Mouse (Mus musculus): Measurements from ENCODE around the gene Lpar2. TPM values are rescaled to one million over a fixed set of nuclear protein-coding genes. Genes with fewer than 3 reads are reported as not detected.

The Lpar2 gene
- polyA plus RNA-seq, 1 experiment, result 1.0 TPM

DNA sequence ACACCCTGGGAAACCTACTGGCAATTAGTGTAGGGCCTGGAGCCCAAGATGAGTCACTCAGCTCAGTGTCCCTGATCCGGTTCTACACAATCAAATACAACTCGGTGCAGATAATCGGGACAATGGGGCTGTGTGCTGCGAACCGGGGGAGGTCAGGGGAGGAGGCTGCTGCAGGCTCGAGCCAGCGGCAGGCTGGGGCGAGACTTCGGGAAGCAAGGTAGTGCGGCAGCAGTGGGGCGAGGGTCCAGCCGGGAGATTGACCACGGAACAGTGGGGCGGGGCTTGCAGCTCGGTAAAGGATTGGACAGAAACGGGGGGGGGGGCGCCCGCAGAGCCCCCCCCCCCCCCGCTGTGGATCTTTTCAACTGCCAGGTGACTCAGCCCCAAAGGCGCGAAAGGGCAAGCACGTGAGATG is 251 bp upstream of the Lpar2 start:
- H3K4me3 ChIP-seq (ENCODE audit: insufficient read depth, low read length), result peak overlapping the region; percentile 22
- TF ChIP-seq POLR2A (IDR thresholded peaks at IDR 0.05; ENCODE audit: borderline replicate concordance, low read depth, low read length) (no peak), CTCF (IDR thresholded peaks at IDR 0.05; ENCODE audit: low read depth, low read length) (no peak)
- no peaks in the 10 kb centered on the region for H3K4me1 ChIP-seq (ENCODE audit: control insufficient read depth, insufficient read depth, low read length)
- no peak overlapping the region for H3K27ac ChIP-seq (ENCODE audit: insufficient read depth, low read depth, low read length)

DNA sequence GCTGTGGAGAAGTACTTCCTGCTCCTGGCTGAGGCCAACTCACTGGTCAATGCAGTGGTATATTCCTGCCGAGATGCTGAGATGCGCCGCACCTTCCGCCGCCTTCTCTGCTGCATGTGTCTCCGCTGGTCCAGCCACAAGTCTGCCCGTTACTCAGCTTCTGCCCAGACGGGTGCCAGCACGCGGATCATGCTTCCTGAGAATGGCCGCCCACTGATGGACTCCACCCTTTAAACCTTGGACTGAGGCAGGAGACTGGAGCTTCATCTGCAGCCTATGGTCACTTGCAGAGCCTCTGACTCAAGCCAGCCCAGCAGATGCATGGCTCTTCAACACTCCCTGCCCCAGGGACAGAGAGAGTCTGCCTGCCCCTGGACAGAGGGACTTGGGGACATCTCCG is 4.1 kb downstream of the Lpar2 start:
- H3K4me3 ChIP-seq (ENCODE audit: insufficient read depth, low read length), result no peak overlapping the region
- H3K4me1 ChIP-seq (ENCODE audit: control insufficient read depth, insufficient read depth, low read length), result peaks cover 6% of the 10 kb centered on the region
- H3K27ac ChIP-seq (ENCODE audit: insufficient read depth, low read depth, low read length), result no peak overlapping the region
- TF ChIP-seq POLR2A (IDR thresholded peaks at IDR 0.05; ENCODE audit: borderline replicate concordance, low read depth, low read length), result no peak
- TF ChIP-seq CTCF (IDR thresholded peaks at IDR 0.05; ENCODE audit: low read depth, low read length), result no peak

DNA sequence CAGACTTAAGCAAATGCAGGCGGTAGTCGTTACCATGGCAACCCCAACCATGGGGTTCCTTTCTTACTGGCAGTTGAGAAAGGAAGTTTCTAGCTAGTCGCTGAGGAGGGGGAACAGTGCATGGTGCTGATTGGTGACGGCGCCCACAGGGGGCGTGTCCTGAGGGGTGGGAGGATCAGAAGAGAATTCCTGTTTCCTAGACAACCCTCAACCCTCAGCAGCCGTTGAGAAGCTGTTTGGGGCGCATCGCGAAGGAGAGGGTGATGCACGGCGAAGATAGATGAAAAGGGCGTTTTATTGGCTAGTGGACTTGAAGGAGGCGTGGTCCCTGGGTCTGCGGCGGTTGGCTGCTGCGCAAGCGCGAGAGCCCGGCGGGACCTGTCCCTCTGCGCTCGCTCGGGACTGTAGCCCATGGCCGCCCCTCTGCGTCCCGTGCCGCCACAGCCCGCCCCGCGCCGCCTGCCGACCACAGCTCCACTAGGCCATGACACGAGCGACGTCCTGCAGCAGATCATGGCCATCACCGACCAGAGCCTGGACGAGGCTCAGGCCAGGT is 10.1 kb downstream of the Lpar2 start, which contains the start of gene Pbx4:
TSS of gene Pbx4 (plus strand) at position 194 of the 556 bp plus-strand sequence.
- peak within 1 kb of the TSS; percentile 82 for H3K4me3 ChIP-seq (ENCODE audit: insufficient read depth, low read length)
- TF ChIP-seq CTCF (IDR thresholded peaks at IDR 0.05; ENCODE audit: low read depth, low read length) (no peak), POLR2A (IDR thresholded peaks at IDR 0.05; ENCODE audit: borderline replicate concordance, low read depth, low read length) (no peak)
- H3K27ac ChIP-seq (ENCODE audit: insufficient read depth, low read depth, low read length), result no peak within 1 kb of the TSS
- H3K4me1 ChIP-seq (ENCODE audit: control insufficient read depth, insufficient read depth, low read length), result peaks cover 18% of the 10 kb centered on the region

DNA sequence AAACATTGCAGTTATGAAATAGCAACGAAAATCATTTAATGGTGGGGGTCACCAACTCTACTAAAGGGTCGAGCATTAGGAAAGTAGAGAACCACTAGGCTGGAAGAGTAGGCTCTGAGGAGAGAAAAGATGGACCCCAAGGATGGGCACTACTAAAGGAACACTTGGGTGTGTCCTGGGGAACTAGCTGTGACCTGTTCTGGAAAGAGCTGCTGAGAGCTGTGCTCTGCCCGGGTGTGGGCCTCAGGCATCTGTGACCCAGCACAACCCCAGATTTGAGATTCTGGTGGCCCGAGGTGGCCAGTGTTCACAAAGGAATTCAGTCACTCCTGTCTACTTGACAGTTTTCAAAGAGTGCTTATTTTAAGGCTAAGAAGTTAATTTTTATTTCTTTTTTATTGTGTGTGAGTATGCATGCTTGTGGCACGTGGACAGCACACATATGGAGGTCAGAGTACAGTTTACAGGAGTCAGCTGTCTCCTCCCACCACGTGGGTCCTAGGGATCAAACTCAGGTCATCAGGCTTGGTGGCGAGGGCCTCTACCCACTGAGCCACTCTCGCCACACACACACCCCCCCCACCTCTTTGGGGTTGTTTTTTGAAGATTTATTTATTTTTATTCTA is 14.9 kb downstream of the Lpar2 start:
- H3K27ac ChIP-seq (ENCODE audit: insufficient read depth, low read depth, low read length), result no peak overlapping the region
- H3K4me3 ChIP-seq (ENCODE audit: insufficient read depth, low read length), result no peak overlapping the region
- TF ChIP-seq CTCF (IDR thresholded peaks at IDR 0.05; ENCODE audit: low read depth, low read length) (no peak), POLR2A (IDR thresholded peaks at IDR 0.05; ENCODE audit: borderline replicate concordance, low read depth, low read length) (no peak)
- peaks cover 11% of the 10 kb centered on the region for H3K4me1 ChIP-seq (ENCODE audit: control insufficient read depth, insufficient read depth, low read length)

DNA sequence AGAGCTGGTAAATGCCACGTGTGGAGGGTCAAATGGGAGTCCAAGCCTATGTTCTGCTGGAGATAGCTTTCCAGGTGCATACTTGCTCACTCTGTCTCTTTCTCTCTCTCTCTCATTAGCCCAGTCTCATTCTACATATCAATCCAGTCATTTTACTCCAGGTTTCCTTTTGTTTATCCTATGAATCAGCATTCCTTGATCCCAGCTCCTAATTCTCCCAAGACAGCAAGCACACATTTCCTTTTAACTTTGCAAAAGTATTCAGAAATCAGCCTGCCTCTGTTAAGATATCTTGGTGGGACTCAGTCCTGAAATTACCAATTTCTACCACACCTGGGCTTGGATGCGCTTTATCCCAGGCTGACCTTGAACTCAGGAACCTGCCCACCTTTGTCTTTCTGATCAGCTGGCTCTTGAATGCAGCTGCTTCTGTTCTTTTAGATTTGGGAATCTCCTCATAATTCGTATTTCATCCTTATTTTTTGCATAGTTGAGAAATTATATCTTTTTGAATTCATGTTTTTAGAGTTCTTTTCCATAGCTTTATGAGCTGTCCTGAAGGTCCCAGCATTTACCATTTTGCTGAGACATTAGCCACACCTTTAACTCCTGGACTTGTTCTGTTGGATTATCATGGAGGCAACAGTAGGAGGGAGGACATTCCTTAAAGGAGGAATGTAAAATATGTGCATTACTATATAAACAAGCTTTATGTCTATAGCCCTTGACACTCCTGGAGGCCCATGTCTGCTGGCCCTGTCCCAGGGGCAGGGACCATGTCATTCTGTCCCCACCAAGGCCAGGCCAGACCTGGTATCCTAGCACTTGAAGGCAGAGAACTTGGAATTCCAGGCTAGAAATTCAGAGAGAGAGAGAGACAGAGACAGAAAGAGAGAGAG is 25.2 kb downstream of the Lpar2 start:
- TF ChIP-seq CTCF (IDR thresholded peaks at IDR 0.05; ENCODE audit: low read depth, low read length), result no peak
- TF ChIP-seq POLR2A (IDR thresholded peaks at IDR 0.05; ENCODE audit: borderline replicate concordance, low read depth, low read length), result no peak
- Histone ChIP-seq H3K4me1 (ENCODE audit: control insufficient read depth, insufficient read depth, low read length) (peaks cover 58% of the 10 kb centered on the region), H3K4me3 (ENCODE audit: insufficient read depth, low read length) (no peak overlapping the region), H3K27ac (ENCODE audit: insufficient read depth, low read depth, low read length) (no peak overlapping the region)

DNA sequence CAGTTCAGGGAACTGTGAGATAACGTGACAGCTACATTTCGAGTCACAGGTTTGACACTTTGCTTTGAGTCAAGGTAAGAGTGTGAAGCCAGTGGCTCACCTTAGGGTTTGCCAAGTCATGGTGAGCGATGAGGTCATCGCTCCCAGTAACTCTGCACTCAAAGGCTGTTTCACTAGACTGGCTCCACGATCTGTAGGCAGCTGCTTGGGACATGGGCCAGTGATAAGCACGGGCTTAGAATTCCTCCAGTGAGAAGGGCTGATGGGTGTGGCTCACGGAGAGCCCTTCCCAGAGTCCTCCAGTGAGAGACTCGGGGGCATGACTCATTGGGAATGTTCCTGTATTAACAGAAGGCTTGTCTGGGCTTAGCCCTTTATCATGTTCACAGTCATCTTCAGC is 26.7 kb downstream of the Lpar2 start:
- TF ChIP-seq POLR2A (IDR thresholded peaks at IDR 0.05; ENCODE audit: borderline replicate concordance, low read depth, low read length) (no peak), CTCF (IDR thresholded peaks at IDR 0.05; ENCODE audit: low read depth, low read length) (no peak)
- H3K4me3 ChIP-seq (ENCODE audit: insufficient read depth, low read length), result no peak overlapping the region
- peaks cover 46% of the 10 kb centered on the region for H3K4me1 ChIP-seq (ENCODE audit: control insufficient read depth, insufficient read depth, low read length)
- H3K27ac ChIP-seq (ENCODE audit: insufficient read depth, low read depth, low read length), result peak overlapping the region; percentile 71

DNA sequence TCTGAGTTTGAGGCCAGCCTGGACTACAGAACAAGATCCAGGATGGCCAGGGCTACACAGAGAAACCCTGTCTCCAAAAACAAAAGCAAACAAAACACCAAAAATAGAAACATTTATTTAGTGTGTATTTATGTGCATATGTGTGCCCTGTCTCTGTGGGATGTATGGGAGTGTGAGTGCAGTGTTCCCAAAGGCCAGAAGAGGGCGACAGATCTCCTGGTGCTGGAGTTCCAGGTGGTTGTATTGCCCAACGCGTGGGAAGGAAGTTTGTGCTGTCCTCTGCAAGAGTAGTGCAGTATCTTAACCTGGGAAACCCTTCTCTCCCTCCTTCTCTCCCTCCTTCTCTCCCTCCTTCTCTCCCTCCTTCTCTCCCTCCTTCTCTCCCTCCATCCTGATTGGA is 27.7 kb downstream of the Lpar2 start:
- Histone ChIP-seq H3K4me3 (ENCODE audit: insufficient read depth, low read length) (no peak overlapping the region), H3K4me1 (ENCODE audit: control insufficient read depth, insufficient read depth, low read length) (peaks cover 40% of the 10 kb centered on the region), H3K27ac (ENCODE audit: insufficient read depth, low read depth, low read length) (peak overlapping the region; percentile 71; the same call in 1 of the 2 replicates)
- TF ChIP-seq POLR2A (IDR thresholded peaks at IDR 0.05; ENCODE audit: borderline replicate concordance, low read depth, low read length), result no peak
- TF ChIP-seq CTCF (IDR thresholded peaks at IDR 0.05; ENCODE audit: low read depth, low read length), result peak; percentile 27; the same call in 1 of the 2 replicates

DNA sequence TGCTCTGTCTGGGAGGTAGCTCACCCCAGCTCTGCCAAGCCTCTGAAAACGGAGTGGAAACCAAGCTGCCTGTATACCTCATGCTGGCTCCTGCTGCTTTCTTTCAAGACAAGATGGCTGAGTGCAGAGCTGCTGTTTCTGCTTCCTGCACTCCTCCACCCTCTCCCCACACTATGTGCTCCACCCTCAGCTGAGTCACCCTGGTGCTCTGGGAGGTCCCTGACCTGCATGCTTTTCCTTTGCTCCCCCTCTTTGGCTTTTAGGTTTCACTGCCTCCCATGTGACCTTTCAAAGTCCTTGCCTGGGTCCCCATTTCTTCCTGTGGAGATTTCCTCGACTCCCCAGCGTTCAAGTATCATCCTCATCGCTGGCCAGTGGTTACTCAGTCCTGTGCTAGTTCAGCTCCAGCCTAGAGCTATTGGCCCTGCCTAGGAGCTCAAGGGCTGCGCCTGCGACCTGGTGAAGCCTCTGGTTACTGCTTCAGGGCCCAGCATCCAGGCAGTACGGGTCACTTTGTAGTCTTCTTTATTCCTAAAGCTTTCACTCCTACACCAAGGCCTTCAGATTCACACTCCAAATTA is 28.8 kb downstream of the Lpar2 start:
- Histone ChIP-seq H3K27ac (ENCODE audit: insufficient read depth, low read depth, low read length) (peak overlapping the region; percentile 26; the same call in 1 of the 2 replicates), H3K4me3 (ENCODE audit: insufficient read depth, low read length) (no peak overlapping the region), H3K4me1 (ENCODE audit: control insufficient read depth, insufficient read depth, low read length) (peaks cover 28% of the 10 kb centered on the region)
- no peak for TF ChIP-seq CTCF (IDR thresholded peaks at IDR 0.05; ENCODE audit: low read depth, low read length)
- TF ChIP-seq POLR2A (IDR thresholded peaks at IDR 0.05; ENCODE audit: borderline replicate concordance, low read depth, low read length), result no peak

DNA sequence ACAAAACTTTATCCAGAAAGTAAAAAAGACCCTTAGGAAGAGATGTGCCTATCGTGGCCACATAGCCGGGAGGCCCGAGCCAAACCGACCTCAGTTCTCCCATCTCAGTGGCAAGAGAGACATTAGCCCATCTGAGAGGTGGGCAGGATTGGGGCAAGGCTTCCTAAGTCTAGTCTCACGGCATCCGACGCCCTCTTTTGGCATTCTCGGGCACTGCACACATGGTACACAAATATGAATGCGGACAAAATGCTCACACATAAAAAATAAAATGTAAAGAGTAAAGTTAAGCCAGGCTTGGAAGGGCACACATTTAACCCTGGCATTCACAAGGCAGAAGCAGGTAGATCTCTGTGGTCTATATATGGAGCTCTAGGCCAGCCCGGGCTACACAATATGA is 31.6 kb downstream of the Lpar2 start:
- H3K27ac ChIP-seq (ENCODE audit: insufficient read depth, low read depth, low read length), result no peak overlapping the region
- H3K4me3 ChIP-seq (ENCODE audit: insufficient read depth, low read length), result no peak overlapping the region
- TF ChIP-seq CTCF (IDR thresholded peaks at IDR 0.05; ENCODE audit: low read depth, low read length), result no peak
- no peak for TF ChIP-seq POLR2A (IDR thresholded peaks at IDR 0.05; ENCODE audit: borderline replicate concordance, low read depth, low read length)
- peaks cover 14% of the 10 kb centered on the region for H3K4me1 ChIP-seq (ENCODE audit: control insufficient read depth, insufficient read depth, low read length)

Measured in bone marrow macrophage, adult 2 months (primary cell).